Mouse (Mus musculus): Measurements from ENCODE around the gene Zfp148.

DNA sequence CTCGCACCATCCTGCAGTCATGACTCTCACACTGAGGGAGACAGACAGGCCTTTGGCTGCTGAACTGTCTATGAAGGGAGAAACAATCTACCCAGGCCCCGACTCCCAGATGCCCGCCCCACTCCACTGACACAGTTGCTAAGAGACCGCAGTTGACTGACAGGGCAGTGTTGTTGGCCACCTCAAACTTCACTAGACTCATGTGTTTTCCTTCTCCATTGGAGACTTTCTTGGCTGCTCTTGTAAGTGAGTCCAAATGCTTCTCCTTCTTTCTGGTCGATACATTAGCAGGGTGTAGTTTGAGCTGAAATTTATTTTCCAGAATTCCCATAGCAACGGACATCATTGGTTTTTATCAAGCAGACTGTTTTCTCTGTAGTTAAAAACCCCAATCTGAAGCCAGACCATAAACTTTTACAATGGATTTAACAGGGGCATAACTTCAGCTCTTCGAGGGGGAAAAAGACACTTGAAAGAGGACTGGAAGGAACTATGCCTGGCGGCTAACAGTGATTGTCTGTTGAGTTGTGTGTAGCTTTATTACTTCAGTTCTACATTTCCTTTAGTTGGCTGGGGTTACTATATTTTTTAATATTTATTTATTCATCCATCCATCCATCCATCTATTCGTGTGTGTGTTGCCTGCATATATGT, 173.2 kb downstream of the Zfp148 start:
- TF ChIP-seq TCF3 (IDR thresholded peaks at IDR 0.05; ENCODE audit: insufficient read length, low read depth), result no peak
- TF ChIP-seq POLR2A (IDR thresholded peaks at IDR 0.05; ENCODE audit: insufficient read length, low read depth), result no peak
- TF ChIP-seq E2F4 (IDR thresholded peaks at IDR 0.05; ENCODE audit: insufficient read depth), result no peak
- TF ChIP-seq POLR2AphosphoS2 (IDR thresholded peaks at IDR 0.05; ENCODE audit: insufficient read length, low read depth), result no peak
- no peak for TF ChIP-seq MAX (IDR thresholded peaks at IDR 0.05; ENCODE audit: low read depth)
